Mouse (Mus musculus) liver, postnatal 0 days (tissue): ENCODE data around the gene Ptprc.

Experiments used
- CTCF ChIP-seq: sonication (generic); IDR thresholded peaks from 2 replicates; pipeline ENCODE4 v1.5.1; 2016; ENCODE audit warnings: antibody characterized with exemption, low read depth
- EP300 ChIP-seq: IDR thresholded peaks from 2 replicates; pipeline ENCODE4 v1.6.1; 2016; ENCODE audit warnings: antibody characterized with exemption, low read depth, mild to moderate bottlenecking

DNA sequence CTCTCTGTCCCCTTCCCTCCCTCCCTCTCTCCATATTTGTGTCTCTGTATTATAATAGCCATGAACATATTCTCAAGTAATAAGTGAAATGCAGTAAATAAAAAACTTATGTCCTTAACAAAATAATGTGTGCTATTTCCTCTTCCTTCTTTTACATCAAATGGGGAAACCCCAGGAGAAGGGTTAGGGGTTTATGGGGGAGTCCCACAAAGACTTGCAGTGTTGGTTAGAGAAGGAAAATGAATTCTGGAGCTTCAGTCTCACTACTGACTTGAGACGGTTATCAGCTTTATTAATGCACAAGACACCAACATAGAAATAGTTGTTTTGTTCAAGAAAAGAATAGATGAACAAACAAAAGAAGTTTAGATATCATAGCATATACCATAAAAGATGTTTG lies 150.2 kb downstream of the Ptprc start:
- no peak for TF ChIP-seq CTCF
- TF ChIP-seq EP300, result no peak
